Mouse (Mus musculus) gonadal fat pad, adult 2 months (tissue): ENCODE data around the gene Galns. TPM values are rescaled to one million over a fixed set of nuclear protein-coding genes. Genes with fewer than 3 reads are reported as not detected.
"Not testable (repeated sequence)": the region's sequence is repeated elsewhere in the genome, so short reads cannot be mapped to it uniquely, and the experiment has no call there.

Source experiments
- DNase-seq: peaks from one replicate; pipeline ENCODE4 v3.0.0-alpha.2; 2012; ENCODE audit warnings: low read depth
- polyA plus RNA-seq: library from polyadenylated mRNA; depleted of rRNA; stranded (reverse); fragments of >200 nt; gene quantifications from 2 replicates; pipeline ENCODE4 v1.2.3, GENCODE M21; 2012

Galns gene
- polyA plus RNA-seq, 1 experiment, result 23.8 TPM

DNA sequence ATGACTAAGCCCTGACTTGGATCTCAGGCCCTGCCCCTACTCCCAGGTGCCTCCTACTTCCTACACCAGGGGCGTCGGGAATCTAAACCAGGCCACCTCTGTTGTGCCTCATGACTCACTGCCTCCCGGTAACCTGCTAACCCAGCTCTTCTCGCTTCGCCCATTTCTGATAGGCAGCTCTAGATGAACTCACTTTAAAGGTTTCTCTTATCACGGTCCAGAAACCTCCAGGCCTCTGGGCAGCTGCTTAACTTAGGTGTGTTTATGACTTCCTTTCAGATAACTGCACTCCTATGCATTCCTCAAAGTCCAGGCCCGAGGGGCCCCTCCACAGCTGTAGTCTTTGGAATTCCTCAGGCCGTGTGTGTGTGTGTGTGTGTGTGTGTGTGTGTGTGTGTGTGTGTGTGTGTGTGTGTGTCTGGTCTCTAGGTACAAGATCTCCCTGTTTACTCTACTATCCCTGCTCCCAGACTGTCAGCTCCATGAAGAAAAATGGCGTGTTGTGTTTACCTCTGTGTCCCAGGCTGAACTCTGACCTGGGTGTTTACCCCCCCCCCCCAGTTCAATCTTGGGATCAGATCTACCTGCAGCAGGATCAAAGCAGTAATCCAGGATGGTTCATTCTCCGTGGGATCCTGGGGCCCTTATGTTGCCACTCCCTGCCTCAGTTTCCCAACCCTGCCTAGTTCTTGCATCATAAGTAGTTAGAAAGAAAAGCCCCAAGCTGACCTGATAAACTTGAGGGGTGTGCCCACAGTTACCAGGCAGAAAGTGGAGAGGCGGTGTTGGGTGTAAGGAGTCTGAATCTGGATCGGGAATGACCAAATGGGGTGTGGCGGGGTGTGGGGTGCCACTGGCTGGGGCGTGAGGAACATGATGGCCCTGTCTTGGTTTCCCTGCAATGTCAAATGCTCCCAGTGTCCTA is 24.9 kb upstream of the Galns start:
- no peak for DNase-seq

DNA sequence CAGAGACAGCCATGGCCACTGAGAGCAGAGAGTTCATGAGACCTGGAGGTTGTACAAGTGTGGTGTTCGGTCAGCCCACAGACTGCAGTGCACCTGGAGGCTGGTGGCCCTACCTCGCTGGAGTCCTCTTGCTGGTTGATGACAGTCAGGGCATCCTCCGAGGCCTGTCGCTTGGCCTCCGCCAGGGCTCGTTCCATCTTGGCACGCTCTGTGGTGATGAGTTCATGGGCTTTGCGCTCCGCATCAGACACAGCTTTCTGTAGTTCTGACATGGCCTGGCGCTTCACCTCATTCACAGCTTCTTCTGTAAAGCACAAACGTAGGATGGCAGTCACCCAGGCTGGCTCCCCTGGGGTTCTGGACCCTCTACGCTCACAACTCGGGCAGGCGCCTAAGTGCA is 21.9 kb upstream of the Galns start:
- no peak for DNase-seq

DNA sequence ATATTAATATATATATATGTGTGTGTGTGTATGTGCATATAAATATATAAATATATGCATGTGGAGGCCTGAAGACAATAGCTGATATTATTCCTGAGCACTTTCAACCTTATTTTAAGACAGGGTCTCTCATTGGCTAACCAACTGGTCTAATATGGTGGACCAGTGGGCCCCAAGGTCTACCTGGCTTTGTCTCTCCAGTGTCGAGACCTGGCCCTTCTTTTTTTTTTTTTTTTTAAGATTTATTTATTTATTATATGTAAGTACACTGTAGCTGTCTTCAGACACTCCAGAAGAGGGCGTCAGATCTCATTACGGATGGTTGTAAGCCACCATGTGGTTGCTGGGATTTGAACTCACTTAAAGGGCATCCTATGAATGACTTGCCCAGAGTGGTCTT is 20.9 kb upstream of the Galns start:
- not testable (repeated sequence) for DNase-seq

DNA sequence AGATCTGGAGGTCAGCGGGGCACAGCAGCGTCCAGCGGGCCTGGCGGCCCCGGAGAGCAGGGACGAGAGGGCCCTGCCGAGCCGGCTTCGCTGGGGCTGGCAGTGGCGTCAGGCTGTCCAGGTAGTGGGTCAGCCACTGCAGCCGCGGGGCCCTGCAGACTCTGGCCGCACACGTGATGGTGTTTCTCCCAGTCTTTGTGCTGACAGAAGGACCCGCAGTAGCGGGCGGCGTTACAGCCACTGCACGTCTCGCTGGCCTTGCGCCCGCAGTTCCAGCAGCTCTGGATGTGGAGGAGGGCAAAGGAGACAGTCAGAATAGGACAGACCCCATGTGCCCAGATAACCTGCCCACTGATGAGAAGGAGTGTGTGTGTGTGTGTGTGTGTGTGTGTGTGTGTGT is 19.4 kb upstream of the Galns start:
- DNase-seq, result no peak

DNA sequence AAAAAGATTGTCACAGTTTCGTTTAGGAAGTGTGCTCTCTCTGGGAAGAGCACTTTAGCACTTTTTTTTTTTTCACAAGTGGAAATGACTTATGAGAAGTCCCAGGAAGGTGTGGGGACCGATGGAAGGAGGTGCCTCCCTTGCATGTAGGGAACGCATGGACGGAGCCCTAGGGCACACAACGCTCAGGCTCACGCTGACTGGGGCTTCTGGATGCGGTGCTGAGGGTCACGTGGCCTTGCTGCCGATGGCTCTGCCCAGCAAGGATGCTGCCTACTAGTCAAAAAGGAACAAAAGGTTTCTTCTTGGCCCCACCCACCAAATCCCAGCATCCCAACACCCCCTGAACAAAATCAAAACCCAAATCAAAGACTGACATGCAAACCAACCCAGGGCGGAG is 18.1 kb upstream of the Galns start:
- no peak for DNase-seq

DNA sequence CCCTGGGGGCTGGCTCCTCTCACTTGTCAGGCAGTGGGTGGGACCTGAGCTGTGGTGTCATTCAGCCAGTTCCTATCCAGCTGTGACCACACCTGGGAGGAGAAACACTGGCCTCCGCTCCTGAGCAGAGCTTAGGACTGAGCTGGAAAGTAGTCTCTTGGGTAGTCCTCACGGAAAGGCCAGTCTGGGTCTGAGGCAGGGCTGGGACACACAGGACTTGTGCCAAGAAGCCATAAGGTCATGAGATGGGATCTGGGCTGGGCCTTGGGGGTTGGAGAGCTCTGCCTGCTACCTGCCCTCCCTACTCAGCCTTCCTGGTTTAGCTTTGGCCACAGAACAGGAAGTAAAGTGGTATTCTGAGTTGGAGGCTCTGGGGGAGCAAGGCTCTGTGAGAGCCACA is 15.6 kb upstream of the Galns start:
- DNase-seq, result no peak

DNA sequence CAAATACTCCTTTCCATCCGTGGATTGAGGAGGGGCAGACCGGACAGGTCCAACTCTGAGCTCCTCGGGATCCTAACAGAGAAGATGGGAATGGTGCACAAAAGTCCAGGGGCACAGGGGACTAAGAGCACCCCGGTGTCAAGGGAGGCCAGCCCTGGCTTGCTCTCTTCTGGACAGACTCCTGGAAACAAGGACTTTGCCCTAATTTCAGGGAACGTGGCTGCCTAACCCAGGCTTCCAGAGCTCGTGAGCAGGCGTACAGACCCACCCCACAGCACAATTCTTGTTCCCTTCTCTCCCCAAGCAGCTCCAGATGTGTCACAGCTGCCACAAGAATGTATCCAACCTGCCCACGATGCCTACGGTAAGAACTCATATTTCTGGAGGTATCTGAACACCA is 14.5 kb upstream of the Galns start:
- no peak for DNase-seq

DNA sequence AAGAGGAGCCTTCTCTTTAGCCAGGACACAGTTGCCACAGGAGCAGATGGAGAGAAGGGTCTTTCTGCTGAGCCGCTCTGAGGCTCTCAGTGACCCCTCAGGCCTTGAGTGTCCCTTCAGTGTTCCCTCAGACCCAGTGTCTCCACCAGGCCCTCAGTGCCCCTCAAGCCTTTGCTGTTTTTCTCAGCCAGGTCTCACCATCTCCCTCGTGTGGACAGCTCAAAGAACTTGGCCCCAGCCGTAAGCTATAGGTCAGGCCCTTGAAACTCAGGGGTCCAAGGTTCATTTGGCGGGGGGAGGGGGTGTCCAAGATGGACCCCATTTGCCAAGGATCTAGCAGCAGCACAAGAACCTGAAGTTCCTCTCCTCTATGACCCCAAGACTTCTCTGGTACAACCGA is 13.4 kb upstream of the Galns start:
- DNase-seq, result no peak

DNA sequence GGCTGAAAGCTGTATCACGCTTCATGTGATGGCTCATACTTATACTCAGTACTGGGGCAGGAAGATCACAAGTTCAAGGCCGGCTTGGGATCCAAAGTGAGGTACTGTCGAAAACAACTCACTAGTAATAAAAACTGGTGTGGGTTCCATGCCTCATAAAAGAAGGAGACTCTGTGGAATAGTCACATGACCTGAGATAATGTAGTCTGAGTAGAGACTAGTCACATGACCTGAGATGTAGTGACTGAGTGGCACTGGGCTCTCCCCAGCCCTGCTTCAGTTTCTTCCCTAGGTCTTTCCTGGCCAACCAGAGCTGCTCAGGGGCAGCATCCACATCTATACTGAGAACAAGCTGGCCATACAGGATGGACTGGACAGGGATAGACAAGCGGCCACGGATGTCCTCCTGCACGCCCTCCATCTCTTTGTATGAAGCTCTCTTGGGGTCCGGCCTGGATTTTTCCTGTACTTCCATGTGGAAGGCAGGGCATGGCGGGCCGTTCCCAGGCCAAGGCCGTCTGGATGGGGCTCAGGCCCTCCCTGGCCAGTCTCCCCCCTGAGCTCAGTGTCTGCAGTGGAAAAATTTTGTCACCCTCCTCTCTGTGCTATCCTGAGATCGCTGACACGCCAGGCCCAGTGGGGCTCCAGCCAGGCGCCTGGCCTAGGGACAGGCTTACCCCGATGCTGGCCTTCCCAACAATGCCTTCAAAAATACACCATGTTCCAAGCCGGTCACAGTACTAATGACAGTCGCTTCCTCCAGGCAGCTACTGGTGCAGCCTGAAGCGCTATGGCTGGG is 12.8 kb upstream of the Galns start:
- DNase-seq, result no peak

DNA sequence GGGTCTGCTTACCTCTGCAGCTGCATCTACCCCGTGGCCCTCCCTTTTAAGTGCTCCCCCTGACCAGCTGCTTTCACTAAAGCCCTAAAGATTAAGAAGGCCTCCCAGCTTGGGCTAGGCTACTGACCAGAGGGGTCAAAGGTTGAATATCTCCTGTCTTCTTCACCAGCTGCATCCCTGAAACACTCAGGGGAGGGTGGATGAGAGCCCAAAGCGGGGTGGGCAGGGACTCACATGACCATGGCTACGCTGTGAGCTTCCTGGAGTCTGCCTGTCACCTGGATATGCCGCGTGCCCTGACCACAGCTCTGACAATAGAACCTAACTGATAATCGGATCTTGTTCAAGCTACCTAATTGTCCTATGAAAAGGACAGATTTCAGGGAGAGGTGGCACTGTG is 11.5 kb upstream of the Galns start, which contains the start of gene Pabpn1l:
Pabpn1l (minus strand) TSS at position 13 of the 400 bp plus-strand sequence.
- no peak for DNase-seq

DNA sequence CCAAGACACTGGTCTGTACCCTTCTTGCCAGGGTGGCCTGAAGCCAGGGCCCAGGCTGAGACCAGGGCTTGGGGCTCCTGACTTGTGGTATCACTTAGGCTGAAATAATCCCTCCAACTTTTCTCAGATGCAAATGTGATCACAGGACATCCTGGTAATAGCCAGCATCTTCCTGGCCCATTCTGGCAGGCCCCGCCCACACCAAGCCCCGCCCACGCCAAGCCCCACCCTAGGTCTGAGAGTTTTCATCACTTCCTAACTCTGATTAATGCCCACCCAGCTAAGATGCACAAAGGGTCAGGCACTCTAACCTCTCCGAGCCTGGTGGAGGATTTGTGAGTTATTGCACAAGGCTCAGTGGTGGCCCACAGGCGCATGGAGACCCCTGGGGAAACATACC is 9.2 kb upstream of the Galns start:
- no peak for DNase-seq

DNA sequence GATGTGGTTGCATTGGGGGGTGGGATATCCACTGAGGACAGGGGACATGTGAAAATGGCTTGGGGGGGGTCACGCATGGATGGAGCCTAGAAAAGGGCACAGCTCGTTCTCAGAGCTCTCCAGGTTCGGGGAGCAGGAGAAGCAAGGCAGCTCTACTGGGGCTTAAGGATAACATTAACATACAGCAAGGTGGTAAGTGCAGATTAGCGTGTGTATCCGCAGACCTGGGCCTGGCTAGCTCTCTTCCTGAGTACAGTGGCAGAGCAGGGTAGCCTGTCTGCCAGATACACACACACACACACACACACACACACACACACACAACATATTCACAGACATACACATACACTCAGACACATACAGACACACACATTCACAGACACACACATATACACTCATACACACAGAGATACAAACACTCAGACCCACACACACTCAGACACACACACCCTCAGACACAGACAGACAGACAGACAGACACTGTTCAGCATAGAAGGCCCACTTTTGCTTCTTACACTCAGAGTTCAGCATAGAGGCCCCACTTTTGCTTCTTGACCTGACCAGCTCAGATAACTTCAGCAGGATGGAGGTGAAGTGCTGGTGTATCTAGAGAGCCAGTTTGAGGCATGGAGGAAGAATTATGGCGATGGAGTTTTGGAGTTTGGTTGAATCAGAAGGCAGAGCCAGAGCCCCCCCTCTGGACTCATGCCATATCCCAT is 7.6 kb upstream of the Galns start:
- DNase-seq, result no peak

DNA sequence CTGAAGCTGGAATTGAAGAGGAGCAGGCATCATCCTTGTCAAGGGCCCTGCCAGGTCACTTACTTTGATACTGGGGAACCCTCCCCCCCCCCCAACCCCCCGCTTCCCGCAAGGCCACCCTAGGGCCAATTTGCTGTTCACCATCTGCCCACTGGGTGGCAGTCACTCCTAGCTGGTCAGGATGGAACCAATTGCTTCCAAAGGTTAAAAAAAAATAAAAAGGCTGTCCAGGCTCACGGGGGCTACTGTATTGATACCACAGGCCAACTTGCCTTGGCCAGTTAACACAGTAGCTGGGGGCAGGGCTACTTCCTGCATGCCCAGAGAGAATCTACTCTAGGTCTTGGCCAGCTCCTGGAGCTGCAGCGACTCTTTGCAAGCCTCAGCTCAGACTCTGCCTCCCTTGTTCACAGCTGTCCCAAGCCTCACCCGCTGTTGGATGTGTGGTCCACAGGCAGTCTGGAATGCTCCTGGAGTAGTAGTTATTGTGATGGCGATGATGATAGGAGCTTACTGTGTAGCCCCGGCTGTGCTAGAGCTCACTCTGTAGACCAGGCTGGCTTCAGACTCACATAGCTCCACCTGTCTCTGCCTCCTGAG is 6.8 kb upstream of the Galns start:
- no peak for DNase-seq

DNA sequence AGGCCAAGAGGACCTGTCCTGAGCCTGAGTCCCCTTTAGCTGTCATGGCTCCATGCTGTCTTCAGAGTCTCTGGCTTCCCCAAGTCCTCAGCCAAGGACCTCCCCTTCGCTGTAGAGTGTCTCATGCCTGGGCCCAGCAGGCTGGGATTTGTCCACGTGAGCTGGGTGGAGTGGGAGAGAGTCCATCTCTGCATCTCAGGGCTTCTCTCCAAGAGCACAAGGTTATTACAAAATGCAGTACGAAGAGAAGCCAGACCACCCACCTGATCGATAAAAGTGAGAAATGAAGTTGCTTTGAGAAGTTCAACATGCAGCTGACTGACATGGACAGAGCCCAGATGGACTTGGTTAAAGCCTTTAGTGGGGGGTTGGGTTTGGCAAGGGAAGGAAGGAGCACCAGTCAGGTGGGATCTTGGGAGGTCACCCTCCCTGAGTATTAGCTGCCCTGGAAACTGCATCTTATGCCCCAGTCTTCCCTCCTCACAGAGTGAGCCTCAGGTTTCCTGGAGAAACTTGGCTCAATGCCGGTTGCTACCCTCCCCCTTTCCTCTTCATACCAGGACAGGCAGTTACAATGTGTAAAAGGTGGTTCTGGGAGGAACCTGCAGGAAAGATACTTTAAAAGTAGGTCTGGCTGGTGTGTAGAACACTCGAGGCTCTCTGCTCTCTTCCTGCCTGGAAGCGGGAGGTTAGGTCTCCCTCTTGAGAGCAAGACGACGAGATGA is 5.1 kb upstream of the Galns start:
- DNase-seq, result no peak

DNA sequence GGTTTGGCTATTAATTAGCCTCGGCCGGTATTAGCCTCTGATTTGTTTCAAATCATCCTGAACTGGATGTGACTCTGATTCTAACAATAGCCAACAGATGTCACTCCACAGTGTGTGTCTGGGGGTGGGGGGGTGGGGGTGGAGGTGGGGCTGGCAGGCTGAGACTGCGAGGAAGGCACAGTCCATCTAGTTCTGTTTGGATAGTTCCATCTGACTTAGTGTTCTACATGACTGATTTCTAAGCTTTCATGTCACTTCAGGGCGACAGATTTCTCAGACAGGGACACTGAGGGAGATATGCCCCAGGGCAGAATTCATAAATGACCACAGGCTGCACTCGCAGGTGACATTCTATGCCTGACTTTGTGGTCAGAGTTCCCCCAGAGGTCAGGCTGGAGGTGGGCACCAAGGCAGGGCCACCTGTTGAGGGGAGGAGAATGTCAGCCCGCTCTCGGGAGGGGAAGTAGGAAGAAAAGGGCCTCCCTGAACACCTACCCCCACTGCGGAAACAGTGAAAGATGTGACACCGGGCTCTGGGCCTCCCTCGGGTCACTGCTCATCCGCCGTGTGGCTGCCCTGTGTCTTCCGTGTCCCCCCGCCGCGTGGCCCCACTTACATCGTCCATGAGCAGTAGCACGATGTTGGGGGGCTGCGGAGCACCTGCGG is 518 bp downstream of the Galns start:
- DNase-seq, result no peak

DNA sequence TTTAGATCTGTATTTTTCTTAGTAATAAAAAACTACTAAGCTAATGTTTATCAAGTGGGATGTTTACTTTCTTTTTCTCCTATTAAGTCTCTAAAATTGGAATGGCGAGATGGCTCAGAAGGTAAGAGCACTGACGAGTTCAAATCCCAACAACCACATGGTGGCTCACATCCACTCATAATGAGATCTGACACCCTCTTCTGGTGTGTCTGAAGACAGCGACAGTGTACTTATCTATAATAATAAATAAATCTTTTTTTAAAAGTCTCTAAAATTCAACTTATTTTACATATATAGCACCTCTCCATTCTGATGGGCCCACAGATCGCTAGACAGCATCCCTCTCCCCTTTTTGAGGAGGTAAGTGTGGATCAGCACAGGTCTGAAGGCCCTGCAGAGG is 1.1 kb downstream of the Galns start:
- no peak for DNase-seq

DNA sequence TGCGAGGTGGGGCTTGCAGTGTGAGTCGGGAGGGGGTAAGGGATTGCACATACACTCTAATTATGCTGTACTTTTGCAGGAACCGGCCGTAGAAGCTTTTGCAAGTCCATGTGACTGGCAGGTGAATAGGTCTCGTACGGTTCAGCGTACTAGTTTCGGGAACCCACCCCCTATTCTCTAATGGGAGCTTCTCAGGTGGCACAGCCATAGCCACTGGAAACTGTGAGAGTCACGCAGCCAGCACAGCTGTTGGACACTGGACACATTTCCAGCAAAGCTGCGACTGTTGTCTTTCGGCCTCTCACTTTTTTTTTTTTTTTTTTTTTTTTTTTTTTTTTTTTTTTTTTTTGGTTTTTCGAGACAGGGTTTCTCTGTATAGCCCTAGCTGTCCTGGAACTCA is 4.5 kb downstream of the Galns start:
- no peak for DNase-seq

DNA sequence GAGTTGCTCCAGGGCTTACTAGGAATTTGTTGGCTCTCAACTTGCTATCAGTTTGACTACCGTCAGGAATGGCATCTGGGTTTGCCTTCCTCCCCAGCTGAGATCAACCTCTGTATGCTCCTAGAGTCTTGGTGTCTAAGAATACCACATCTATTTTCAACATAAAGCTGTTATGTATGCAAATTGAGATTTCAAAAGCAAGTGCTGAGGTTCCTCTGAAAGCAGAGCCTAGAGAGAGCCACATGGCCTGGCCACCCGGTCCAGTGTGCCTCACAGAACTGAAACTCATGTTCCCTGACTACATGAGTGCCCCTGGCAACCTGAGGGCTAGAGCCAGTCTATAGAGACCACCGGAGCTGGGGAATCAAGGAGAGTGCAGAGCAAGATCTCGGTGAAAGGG is 5.9 kb downstream of the Galns start:
- DNase-seq, result no peak

DNA sequence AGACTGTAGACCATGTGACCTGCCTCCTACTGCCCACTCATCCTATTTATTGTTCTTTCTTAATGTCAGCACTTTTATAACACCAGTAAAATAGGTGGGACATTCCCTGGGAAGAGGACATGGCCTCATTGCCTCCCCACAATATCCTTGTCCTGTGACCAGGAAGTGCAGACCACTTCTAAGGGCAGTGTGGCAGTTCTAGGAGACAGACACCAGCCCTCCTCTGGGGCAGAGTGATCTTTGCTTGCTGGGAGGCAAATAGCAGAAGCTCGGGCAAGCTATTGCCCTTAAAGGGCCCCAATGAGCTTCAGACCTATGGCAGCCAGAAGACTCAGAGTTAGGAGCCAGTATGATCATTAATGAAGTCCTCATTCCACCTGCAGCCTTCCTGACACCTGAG is 6.6 kb downstream of the Galns start:
- no peak for DNase-seq

DNA sequence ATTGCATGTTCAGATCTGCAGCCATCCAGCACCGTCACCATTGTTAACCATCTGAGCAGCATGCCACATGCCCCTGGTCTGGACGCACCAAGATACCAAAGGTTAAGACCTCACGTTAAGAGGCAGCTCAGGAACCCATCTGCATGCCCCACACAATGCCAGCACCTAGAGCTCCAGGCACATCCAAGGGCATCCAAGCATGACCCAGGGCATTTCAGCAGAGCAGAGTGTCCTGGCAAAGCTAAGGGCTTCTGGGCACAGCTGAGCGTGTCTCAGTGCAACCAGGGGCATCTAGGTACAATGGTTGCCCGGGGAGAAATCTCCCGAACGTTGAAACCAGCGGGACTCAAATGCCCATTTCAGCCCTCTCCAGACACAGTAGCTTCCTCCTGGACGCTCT is 10.6 kb downstream of the Galns start:
- no peak for DNase-seq

DNA sequence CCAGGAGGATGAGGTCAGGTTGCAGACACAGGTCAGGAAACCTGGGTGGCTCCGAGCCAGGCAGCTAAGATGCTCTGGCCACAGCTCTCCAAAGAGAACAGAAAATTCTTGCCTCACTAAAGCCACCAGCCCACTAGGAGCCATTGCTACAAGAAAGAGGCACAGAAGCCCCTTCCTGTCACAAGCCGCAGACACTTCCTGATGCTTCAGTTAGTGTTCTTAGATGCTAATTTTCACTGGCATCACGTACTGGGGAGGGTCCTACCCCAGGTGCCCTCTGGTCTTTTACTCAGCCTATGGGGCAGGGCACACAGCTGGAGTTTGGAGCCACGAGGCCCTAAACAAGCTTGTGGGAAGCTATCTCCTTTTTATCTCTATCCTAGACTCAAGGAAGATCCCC is 15.2 kb downstream of the Galns start:
- no peak for DNase-seq
